Mouse (Mus musculus): Measurements from ENCODE around the gene 0610010K14Rik. TPM values are rescaled to one million over a fixed set of nuclear protein-coding genes. Genes with fewer than 3 reads are reported as not detected.

0610010K14Rik gene
- polyA plus RNA-seq, 1 experiment from 2014 or later: 245 TPM

DNA sequence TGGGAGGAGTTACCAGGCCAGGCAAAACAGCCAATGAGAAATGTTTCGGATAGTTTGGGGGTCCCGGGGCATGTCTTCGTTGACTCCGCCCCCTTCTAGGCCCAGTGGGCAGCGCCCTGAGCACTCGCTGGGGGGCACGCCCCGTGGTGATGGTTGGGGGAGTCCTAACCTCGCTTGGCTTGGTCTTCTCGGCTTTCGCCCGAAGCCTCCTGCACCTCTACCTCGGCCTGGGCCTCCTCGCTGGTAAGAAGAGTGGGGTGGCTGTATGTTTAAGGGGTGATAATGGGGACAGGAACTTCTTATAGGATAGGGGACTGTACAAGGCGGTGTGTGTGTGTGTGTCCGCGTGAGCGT lies 22.9 kb downstream of the 0610010K14Rik start:
- 2% methylated on average over 18 of the region's 18 CpGs for WGBS
- H3K4me1 ChIP-seq (ENCODE audit: control insufficient read depth, insufficient read depth, low read length): peaks cover 28% of the 10 kb centered on the region
- no peak overlapping the region; the same call in 1 of the 2 replicates for H3K4me2 ChIP-seq (ENCODE audit: low read length)
- peaks cover 18% of the 10 kb centered on the region for H3K36me3 ChIP-seq (ENCODE audit: control insufficient read depth, insufficient read depth, low read length)
- no peaks in the 10 kb centered on the region for H3K9me3 ChIP-seq (replicated peaks; ENCODE audit: control insufficient read depth, low read length)
- H3K27ac ChIP-seq (ENCODE audit: low read depth, low read length): no peak overlapping the region
- H3K27me3 ChIP-seq (replicated peaks; ENCODE audit: control insufficient read depth, insufficient read depth, low read length): peaks cover 39% of the 10 kb centered on the region
- no peak overlapping the region for H3K9ac ChIP-seq (ENCODE audit: low read length)
- DNase-seq (ENCODE audit: low spot score): no peak
- H3K4me3 ChIP-seq (ENCODE audit: low read depth, low read length): no peak overlapping the region
- ATAC-seq: no peak

DNA sequence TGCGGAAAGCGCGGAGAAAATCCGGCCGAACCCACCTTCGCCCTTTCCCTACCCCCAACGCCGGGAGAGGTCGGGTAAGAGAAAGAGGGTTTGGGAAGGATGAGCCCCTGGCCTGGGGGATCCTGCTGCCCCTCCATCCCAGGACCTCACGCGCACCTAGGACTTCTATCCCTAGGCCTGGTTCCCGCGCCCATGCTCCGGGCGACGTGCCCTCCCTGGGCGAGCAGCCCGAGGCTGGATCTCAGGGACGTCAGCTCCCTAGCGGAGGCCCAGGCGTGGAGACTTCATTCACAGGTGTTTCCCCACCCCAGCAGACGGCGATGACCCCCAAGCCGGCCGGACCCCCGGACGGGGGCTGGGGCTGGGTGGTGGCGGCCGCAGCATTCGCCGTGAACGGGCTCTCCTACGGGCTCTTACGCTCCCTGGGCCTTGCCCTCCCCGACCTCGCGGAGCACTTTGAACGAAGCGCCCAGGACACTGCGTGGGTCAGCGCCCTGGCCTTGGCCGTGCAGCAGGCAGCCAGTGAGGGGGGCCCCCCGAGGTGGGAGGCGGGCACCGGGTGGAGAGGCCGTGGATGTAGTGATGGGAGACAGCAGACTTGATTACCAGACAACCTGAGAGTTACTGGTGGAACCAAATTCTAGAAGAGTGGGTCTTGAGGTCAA lies 23.4 kb downstream of the 0610010K14Rik start:
- WGBS: 1% methylated on average over 46 of the region's 46 CpGs
- peak; percentile 43; the same call in 1 of the 2 replicates for ATAC-seq

DNA sequence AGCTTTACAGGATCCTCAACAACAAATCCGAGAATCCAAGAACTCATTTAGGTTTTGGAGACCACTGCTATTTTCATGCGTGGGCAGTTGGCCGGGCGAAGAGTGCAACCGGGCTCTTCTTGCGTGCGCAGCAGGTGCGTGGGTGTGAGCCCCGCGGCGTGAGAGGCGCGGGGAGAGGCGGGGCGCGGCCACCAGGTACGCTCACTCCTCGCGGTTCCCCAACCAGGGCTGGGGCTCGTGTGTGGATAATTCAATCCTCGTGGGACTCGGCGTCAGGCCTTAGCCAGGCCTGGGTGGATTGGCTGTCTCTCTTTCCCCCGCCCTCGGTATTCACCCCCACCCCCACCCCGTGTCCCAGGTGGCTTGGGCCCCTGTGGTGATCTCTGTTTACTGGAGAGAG lies 24.0 kb downstream of the 0610010K14Rik start:
- H3K27ac ChIP-seq (ENCODE audit: low read depth, low read length): no peak overlapping the region
- no peaks in the 10 kb centered on the region for H3K9me3 ChIP-seq (replicated peaks; ENCODE audit: control insufficient read depth, low read length)
- H3K4me1 ChIP-seq (ENCODE audit: control insufficient read depth, insufficient read depth, low read length): peaks cover 18% of the 10 kb centered on the region
- peaks cover 18% of the 10 kb centered on the region for H3K36me3 ChIP-seq (ENCODE audit: control insufficient read depth, insufficient read depth, low read length)
- peak overlapping the region; percentile 55 for H3K4me2 ChIP-seq (ENCODE audit: low read length)
- peak overlapping the region; percentile 52 for H3K9ac ChIP-seq (ENCODE audit: low read length)
- H3K27me3 ChIP-seq (replicated peaks; ENCODE audit: control insufficient read depth, insufficient read depth, low read length): peaks cover 39% of the 10 kb centered on the region
- ATAC-seq: peak; percentile 32; the same call in 1 of the 2 replicates
- H3K4me3 ChIP-seq (ENCODE audit: low read depth, low read length): peak overlapping the region; percentile 24
- 6% methylated on average over 25 of the region's 26 CpGs for WGBS
- no peak for DNase-seq (ENCODE audit: low spot score)

More for the DNA sequence above, 23.4 kb downstream of the 0610010K14Rik start:
- no peaks in the 10 kb centered on the region for H3K9me3 ChIP-seq (replicated peaks; ENCODE audit: control insufficient read depth, low read length)
- H3K27me3 ChIP-seq (replicated peaks; ENCODE audit: control insufficient read depth, insufficient read depth, low read length): peaks cover 39% of the 10 kb centered on the region
- peaks cover 18% of the 10 kb centered on the region for H3K36me3 ChIP-seq (ENCODE audit: control insufficient read depth, insufficient read depth, low read length)
- peak overlapping the region; percentile 24 for H3K4me3 ChIP-seq (ENCODE audit: low read depth, low read length)
- peak overlapping the region; percentile 55 for H3K4me2 ChIP-seq (ENCODE audit: low read length)
- no peak for DNase-seq (ENCODE audit: low spot score)
- no peak overlapping the region for H3K27ac ChIP-seq (ENCODE audit: low read depth, low read length)
- peak overlapping the region; percentile 52 for H3K9ac ChIP-seq (ENCODE audit: low read length)
- H3K4me1 ChIP-seq (ENCODE audit: control insufficient read depth, insufficient read depth, low read length): peaks cover 24% of the 10 kb centered on the region

DNA sequence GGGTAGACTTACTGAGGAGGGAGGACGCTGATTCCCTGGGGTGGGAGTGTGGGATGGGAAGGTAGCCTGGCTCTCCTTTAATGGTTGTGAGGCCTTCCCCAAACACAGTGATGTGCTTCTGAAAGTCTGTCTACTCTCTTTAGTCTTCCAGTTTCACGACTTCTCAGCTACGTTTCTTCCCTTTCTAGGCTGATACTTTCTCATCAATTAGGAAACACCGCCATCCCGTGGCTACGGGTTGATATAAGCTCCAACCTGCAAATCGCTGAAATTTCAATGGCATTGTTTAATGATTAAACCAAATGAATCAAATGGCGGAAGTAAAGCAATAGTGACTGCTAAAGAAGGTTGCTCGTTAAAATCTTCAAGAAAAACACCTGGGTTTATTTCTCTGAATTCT lies 24.8 kb downstream of the 0610010K14Rik start:
- peaks cover 14% of the 10 kb centered on the region for H3K4me1 ChIP-seq (ENCODE audit: control insufficient read depth, insufficient read depth, low read length)
- no peak overlapping the region for H3K4me3 ChIP-seq (ENCODE audit: low read depth, low read length)
- no peak overlapping the region for H3K4me2 ChIP-seq (ENCODE audit: low read length)
- H3K9ac ChIP-seq (ENCODE audit: low read length): no peak overlapping the region
- 7% methylated on average over 9 of the region's 9 CpGs for WGBS
- ATAC-seq (no peak), DNase-seq (ENCODE audit: low spot score) (peak; percentile 85)
- no peak overlapping the region for H3K27ac ChIP-seq (ENCODE audit: low read depth, low read length)
- H3K9me3 ChIP-seq (replicated peaks; ENCODE audit: control insufficient read depth, low read length): no peaks in the 10 kb centered on the region
- peaks cover 18% of the 10 kb centered on the region for H3K36me3 ChIP-seq (ENCODE audit: control insufficient read depth, insufficient read depth, low read length)
- H3K27me3 ChIP-seq (replicated peaks; ENCODE audit: control insufficient read depth, insufficient read depth, low read length): peaks cover 39% of the 10 kb centered on the region

DNA sequence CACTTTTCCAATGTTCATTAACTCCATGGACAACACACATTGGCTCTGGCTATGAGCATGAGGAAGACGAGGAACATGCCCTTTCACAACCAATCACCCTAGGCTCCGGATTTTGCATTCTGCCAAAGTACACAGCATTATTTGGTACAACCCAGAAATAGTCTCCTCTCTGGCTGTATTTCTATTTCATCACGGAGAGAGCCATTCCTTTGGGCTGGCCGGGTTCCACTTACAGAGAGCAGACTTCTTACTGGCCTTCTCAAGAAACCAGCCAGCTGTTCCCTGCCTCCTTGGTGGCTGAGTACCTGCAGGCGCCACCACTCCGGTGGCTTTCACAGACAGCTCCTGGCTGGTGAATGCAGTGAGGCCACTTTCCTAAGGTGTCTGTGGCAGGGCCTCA lies 25.3 kb downstream of the 0610010K14Rik start, which contains the start of gene Slc16a11:
Gene Slc16a11, plus strand, starts transcription at position 330 of the 400 bp plus-strand sequence.
- H3K4me2 ChIP-seq (ENCODE audit: low read length): peak within 1 kb of the TSS; percentile 55
- H3K27ac ChIP-seq (ENCODE audit: low read depth, low read length): no peak within 1 kb of the TSS
- peaks cover 13% of the 10 kb centered on the region for H3K4me1 ChIP-seq (ENCODE audit: control insufficient read depth, insufficient read depth, low read length)
- no peaks in the 10 kb centered on the region for H3K9me3 ChIP-seq (replicated peaks; ENCODE audit: control insufficient read depth, low read length)
- no peak within 1 kb of the TSS for H3K4me3 ChIP-seq (ENCODE audit: low read depth, low read length)
- peaks cover 39% of the 10 kb centered on the region for H3K27me3 ChIP-seq (replicated peaks; ENCODE audit: control insufficient read depth, insufficient read depth, low read length)
- DNase-seq (ENCODE audit: low spot score) (no peak), ATAC-seq (no peak)
- H3K9ac ChIP-seq (ENCODE audit: low read length): no peak within 1 kb of the TSS; the same call in 1 of the 2 replicates
- 58% methylated on average over 6 of the region's 6 CpGs for WGBS
- peaks cover 16% of the 10 kb centered on the region for H3K36me3 ChIP-seq (ENCODE audit: control insufficient read depth, insufficient read depth, low read length)

DNA sequence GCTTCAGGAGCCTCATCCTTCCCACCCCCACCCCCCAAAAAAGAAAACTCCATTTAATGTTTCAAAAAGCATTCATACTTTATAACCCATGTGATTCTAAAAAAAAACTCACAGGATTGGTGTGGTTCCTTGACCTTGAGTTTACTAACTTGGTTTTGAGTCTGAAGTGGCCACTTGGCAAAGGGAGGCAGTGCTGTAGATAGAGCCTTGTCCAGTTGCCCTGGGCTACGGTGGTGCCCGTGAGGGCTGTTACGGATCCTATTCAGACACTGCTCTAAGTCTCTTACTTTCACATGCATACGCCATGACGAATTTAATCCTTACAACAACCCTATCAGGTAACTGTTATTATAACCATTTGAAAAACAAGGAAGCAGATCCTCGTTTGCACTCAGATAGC lies 25.7 kb downstream of the 0610010K14Rik start:
- no peak overlapping the region for H3K27ac ChIP-seq (ENCODE audit: low read depth, low read length)
- DNase-seq (ENCODE audit: low spot score) (no peak), ATAC-seq (no peak)
- no peak overlapping the region for H3K4me2 ChIP-seq (ENCODE audit: low read length)
- H3K9me3 ChIP-seq (replicated peaks; ENCODE audit: control insufficient read depth, low read length): no peaks in the 10 kb centered on the region
- H3K27me3 ChIP-seq (replicated peaks; ENCODE audit: control insufficient read depth, insufficient read depth, low read length): peaks cover 39% of the 10 kb centered on the region
- H3K4me3 ChIP-seq (ENCODE audit: low read depth, low read length): no peak overlapping the region
- peaks cover 13% of the 10 kb centered on the region for H3K4me1 ChIP-seq (ENCODE audit: control insufficient read depth, insufficient read depth, low read length)
- H3K9ac ChIP-seq (ENCODE audit: low read length): no peak overlapping the region
- peaks cover 11% of the 10 kb centered on the region for H3K36me3 ChIP-seq (ENCODE audit: control insufficient read depth, insufficient read depth, low read length)
- WGBS: 71% methylated on average over 6 of the region's 6 CpGs

DNA sequence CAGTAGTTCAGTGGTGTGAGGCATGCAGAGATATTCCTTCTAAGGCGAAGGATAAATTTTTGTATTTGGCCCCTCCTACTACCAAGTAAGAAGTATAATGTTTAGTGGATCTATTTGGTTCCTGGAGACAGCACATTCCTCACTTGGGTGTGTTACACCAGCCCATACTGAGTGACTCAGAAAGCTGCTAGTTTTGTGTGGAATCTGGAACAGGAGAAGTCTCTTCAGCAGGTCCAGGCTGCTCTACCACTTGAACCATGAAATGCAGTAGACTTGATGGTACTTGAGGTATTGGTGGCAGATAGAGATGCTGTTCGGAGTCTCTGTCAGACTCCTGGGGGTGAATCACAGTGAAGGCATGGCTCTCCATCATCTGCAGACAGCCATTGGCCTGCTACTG lies 27.0 kb downstream of the 0610010K14Rik start:
- peaks cover 30% of the 10 kb centered on the region for H3K27me3 ChIP-seq (replicated peaks; ENCODE audit: control insufficient read depth, insufficient read depth, low read length)
- H3K4me1 ChIP-seq (ENCODE audit: control insufficient read depth, insufficient read depth, low read length): peaks cover 13% of the 10 kb centered on the region
- no peak overlapping the region for H3K27ac ChIP-seq (ENCODE audit: low read depth, low read length)
- H3K4me3 ChIP-seq (ENCODE audit: low read depth, low read length): no peak overlapping the region
- no peak for DNase-seq (ENCODE audit: low spot score)
- H3K36me3 ChIP-seq (ENCODE audit: control insufficient read depth, insufficient read depth, low read length): peaks cover under 1% of the 10 kb centered on the region; the same call in 1 of the 2 replicates
- 90% methylated on average over 2 of the region's 2 CpGs for WGBS
- no peaks in the 10 kb centered on the region for H3K9me3 ChIP-seq (replicated peaks; ENCODE audit: control insufficient read depth, low read length)
- no peak for ATAC-seq
- H3K4me2 ChIP-seq (ENCODE audit: low read length): no peak overlapping the region
- no peak overlapping the region for H3K9ac ChIP-seq (ENCODE audit: low read length)

DNA sequence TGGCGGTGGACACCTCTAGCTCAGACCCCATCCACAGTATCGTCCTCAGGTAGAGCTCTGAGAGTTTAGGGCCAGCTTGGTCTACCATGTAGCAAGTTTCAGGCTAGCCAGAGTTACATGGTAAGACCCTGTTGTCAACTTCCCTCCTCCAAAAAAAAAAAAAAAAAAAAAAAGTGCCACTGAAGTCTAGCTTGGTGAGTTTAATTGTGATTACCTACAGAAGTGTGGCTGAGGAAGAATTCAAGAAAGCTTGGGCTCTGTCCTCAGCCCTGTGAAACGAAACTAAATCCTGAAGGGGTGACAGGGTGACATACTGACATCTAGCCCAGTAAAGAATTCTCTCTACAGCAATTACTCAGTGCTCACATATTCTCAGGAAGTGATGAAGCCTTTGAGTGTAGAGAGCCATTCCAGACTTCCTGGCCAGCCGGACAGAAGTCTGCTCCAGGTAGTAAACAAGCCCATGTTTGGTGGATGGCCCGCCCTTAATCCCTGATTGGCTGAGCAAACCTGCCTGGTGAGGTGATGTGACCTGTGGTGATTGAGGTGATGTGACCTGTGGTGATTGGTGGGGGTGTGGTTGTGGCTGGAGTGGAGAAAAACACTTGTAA lies 28.8 kb downstream of the 0610010K14Rik start:
- WGBS: 77% methylated on average over 5 of the region's 5 CpGs
- Histone ChIP-seq H3K4me1 (ENCODE audit: control insufficient read depth, insufficient read depth, low read length) (peaks cover 6% of the 10 kb centered on the region; the same call in 1 of the 2 replicates), H3K9me3 (replicated peaks; ENCODE audit: control insufficient read depth, low read length) (no peaks in the 10 kb centered on the region), H3K27me3 (replicated peaks; ENCODE audit: control insufficient read depth, insufficient read depth, low read length) (peaks cover 13% of the 10 kb centered on the region), H3K4me2 (ENCODE audit: low read length) (no peak overlapping the region), H3K4me3 (ENCODE audit: low read depth, low read length) (no peak overlapping the region), H3K27ac (ENCODE audit: low read depth, low read length) (no peak overlapping the region), H3K9ac (ENCODE audit: low read length) (no peak overlapping the region), H3K36me3 (ENCODE audit: control insufficient read depth, insufficient read depth, low read length) (no peaks in the 10 kb centered on the region)
- no peak for ATAC-seq
- DNase-seq (ENCODE audit: low spot score): no peak

DNA sequence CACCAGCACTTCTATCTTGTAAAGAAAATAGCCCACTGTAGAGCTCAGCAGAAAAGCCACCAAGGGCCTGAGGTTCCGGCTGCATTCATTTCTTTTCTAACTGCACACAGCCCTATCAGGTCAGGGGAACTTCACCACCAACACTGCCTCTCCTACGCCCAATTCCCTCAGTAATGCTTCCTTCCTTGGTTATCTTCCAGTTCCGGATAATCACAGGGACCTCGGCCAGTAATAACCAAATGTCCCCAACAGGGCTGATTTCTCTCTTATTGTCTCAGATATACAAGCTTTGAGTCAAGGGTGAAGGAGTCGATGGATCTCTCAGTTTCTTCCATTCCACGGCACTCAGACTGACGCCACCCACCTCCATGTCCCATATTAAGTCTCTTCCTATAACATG lies 30.4 kb downstream of the 0610010K14Rik start:
- no peak for ATAC-seq
- no peak overlapping the region for H3K4me2 ChIP-seq (ENCODE audit: low read length)
- H3K27ac ChIP-seq (ENCODE audit: low read depth, low read length): no peak overlapping the region
- no peak overlapping the region for H3K4me3 ChIP-seq (ENCODE audit: low read depth, low read length)
- no peaks in the 10 kb centered on the region for H3K27me3 ChIP-seq (replicated peaks; ENCODE audit: control insufficient read depth, insufficient read depth, low read length)
- DNase-seq (ENCODE audit: low spot score): no peak
- H3K9me3 ChIP-seq (replicated peaks; ENCODE audit: control insufficient read depth, low read length): no peaks in the 10 kb centered on the region
- 94% methylated on average over 7 of the region's 7 CpGs for WGBS
- H3K9ac ChIP-seq (ENCODE audit: low read length): no peak overlapping the region
- H3K36me3 ChIP-seq (ENCODE audit: control insufficient read depth, insufficient read depth, low read length): no peaks in the 10 kb centered on the region
- no peaks in the 10 kb centered on the region for H3K4me1 ChIP-seq (ENCODE audit: control insufficient read depth, insufficient read depth, low read length)
